Mouse (Mus musculus): ENCODE measurements at regions not wholly inside any gene's neighbourhood (a gene's known extent, or its start where the extent isn't known, plus 50 kb on each side); places are given as distances from the start of the nearest gene placed in this dataset.

- TF ChIP-seq CTCF (IDR thresholded peaks at IDR 0.05; ENCODE audit: low read depth) (no peak), EP300 (optimal IDR thresholded peaks at IDR 0.05) (no peak)
Measured at GRCm38 (mm10) chr13:114680379-114680733, 137.7 kb upstream of the Mocs2 start.
